Mouse (Mus musculus) T-helper 2 cell (primary cell): ENCODE measurements around the gene Art4.

Experiments
- in situ Hi-C: fragments of 300-600 bp; cut with MboI, MseI; formaldehyde crosslinking; loops from one replicate; pipeline ENCODE4 v1.15.1; 2025; ENCODE audit warnings: high pct_unique_total_duplicates

Gene Art4

GRCm38 (mm10) chr6:136827881-136828561 lies 29.5 kb downstream of the Art4 start, which contains the start of gene Wbp11:
Gene Wbp11 (minus strand): TSS chr6:136828233.
- in situ Hi-C loops, result loop anchor here (10.0 kb wide), 1 partner anchor 917 kb away; no protein-coding TSS in a partner anchor

GRCm38 (mm10) chr6:136827516-136827880 lies 30.0 kb downstream of the Art4 start, which contains the start of gene BC049715:
Gene BC049715 (plus strand): TSS chr6:136827626.
- in situ Hi-C loops, result loop anchor here (10.0 kb wide), 1 partner anchor 917 kb away; no protein-coding TSS in a partner anchor

- in situ Hi-C loops, result loop anchor here (10.0 kb wide), 1 partner anchor 918 kb away; no protein-coding TSS in a partner anchor
These were observed 30.4 kb downstream of the Art4 start for GRCm38 (mm10) chr6:136827116-136827515.

GRCm38 (mm10) chr6:136824987-136825386 lies 32.5 kb downstream of the Art4 start:
- in situ Hi-C loops, result loop anchor here (10.0 to 25.0 kb wide), 2 partner anchors 920 to 1913 kb away; partner anchors contain the start of gene Cdkn1b

- in situ Hi-C loops, result loop anchor here (10.0 to 25.0 kb wide), 2 partner anchors 924 to 1909 kb away; partner anchors contain the start of gene Cdkn1b
These were observed 36.4 kb downstream of the Art4 start for GRCm38 (mm10) chr6:136821086-136821485.

GRCm38 (mm10) chr6:136820381-136820780 lies 37.2 kb downstream of the Art4 start:
- in situ Hi-C loops, result loop anchor here (10.0 to 25.0 kb wide), 2 partner anchors 924 to 1908 kb away; partner anchors contain the start of gene Cdkn1b

GRCm38 (mm10) chr6:136817549-136817948 lies 40.0 kb downstream of the Art4 start:
- in situ Hi-C loops, result loop anchor here (25.0 kb wide), 1 partner anchor 1905 kb away; the partner anchor contains the start of gene Cdkn1b

GRCm38 (mm10) chr6:136816826-136817225 lies 40.7 kb downstream of the Art4 start:
- in situ Hi-C loops, result loop anchor here (25.0 kb wide), 1 partner anchor 1905 kb away; the partner anchor contains the start of gene Cdkn1b

- in situ Hi-C loops, result loop anchor here (25.0 kb wide), 1 partner anchor 1903 kb away; the partner anchor contains the start of gene Cdkn1b
These were observed 42.2 kb downstream of the Art4 start for GRCm38 (mm10) chr6:136815381-136815780.

- in situ Hi-C loops, result loop anchor here (5.0 to 25.0 kb wide), 2 partner anchors 119 to 1901 kb away; partner anchors contain the start of gene Cdkn1b
These were observed 44.4 kb downstream of the Art4 start for GRCm38 (mm10) chr6:136813117-136813516.

- in situ Hi-C loops, result loop anchor here (5.0 to 25.0 kb wide), 2 partner anchors 121 to 1899 kb away; partner anchors contain the start of gene Cdkn1b
These were observed 46.3 kb downstream of the Art4 start for GRCm38 (mm10) chr6:136811196-136811595.

GRCm38 (mm10) chr6:136809673-136810072 lies 47.9 kb downstream of the Art4 start:
- in situ Hi-C loops, result loop anchor here (5.0 to 25.0 kb wide), 2 partner anchors 123 to 1897 kb away; partner anchors contain the start of gene Cdkn1b

GRCm38 (mm10) chr6:136809077-136809476 lies 48.5 kb downstream of the Art4 start:
- in situ Hi-C loops, result loop anchor here (25.0 kb wide), 1 partner anchor 1897 kb away; the partner anchor contains the start of gene Cdkn1b

- in situ Hi-C loops, result loop anchor here (25.0 kb wide), 1 partner anchor 1896 kb away; the partner anchor contains the start of gene Cdkn1b
These were observed 48.9 kb downstream of the Art4 start for GRCm38 (mm10) chr6:136808631-136809046.

- in situ Hi-C loops, result loop anchor here (25.0 kb wide), 1 partner anchor 1896 kb away; the partner anchor contains the start of gene Cdkn1b
These were observed 49.5 kb downstream of the Art4 start, which contains the start of gene H2afj for GRCm38 (mm10) chr6:136808014-136808417. Gene H2afj (plus strand): TSS chr6:136808244.

GRCm38 (mm10) chr6:136807395-136808013 lies 50.0 kb downstream of the Art4 start:
- in situ Hi-C loops, result loop anchor here (25.0 kb wide), 1 partner anchor 1895 kb away; the partner anchor contains the start of gene Cdkn1b

GRCm38 (mm10) chr6:136806819-136807218 lies 50.7 kb downstream of the Art4 start:
- in situ Hi-C loops, result loop anchor here (25.0 kb wide), 1 partner anchor 1895 kb away; the partner anchor contains the start of gene Cdkn1b

- in situ Hi-C loops, result loop anchor here (25.0 kb wide), 1 partner anchor 1893 kb away; the partner anchor contains the start of gene Cdkn1b
These were observed 52.1 kb downstream of the Art4 start for GRCm38 (mm10) chr6:136805409-136805775.

- in situ Hi-C loops, result loop anchor here (25.0 kb wide), 1 partner anchor 1893 kb away; the partner anchor contains the start of gene Cdkn1b
These were observed 52.7 kb downstream of the Art4 start for GRCm38 (mm10) chr6:136804705-136805408.
